Mouse (Mus musculus): Measurements from ENCODE around the gene Ncor2. TPM values are rescaled to one million over a fixed set of nuclear protein-coding genes. Genes with fewer than 3 reads are reported as not detected.

The Ncor2 gene
- total and polyA plus RNA-seq, 3 experiments = 5.0 to 46.8 TPM; not detected in 1

- Histone ChIP-seq H3K9ac (ENCODE audit: control insufficient read depth, low read depth, low read length, poor library complexity, severe bottlenecking) (no peak overlapping the region), H3K27ac (ENCODE audit: control insufficient read depth, low read depth, low read length) (peak overlapping the region; percentile 85), H3K27me3 (ENCODE audit: control insufficient read depth in 1 of 2, insufficient read depth in 2 of 2, low read length in 2 of 2) (no peaks in the 10 kb centered on the region), H3K9me3 (replicated peaks; ENCODE audit: insufficient read depth, low read length) (no peaks in the 10 kb centered on the region), H3K36me3 (ENCODE audit: control insufficient read depth in 1 of 2, insufficient read depth in 2 of 2, low read length in 2 of 2) (peaks cover 0 to 12% of the 10 kb centered on the region in 2 experiments; a peak in 2 of 4 replicates), H3K4me3 (ENCODE audit: control insufficient read depth in 1 of 2, insufficient read depth in 1 of 2, low read depth in 2 of 2, low read length in 2 of 2) (no peak overlapping the region), H3K4me1 (ENCODE audit: control insufficient read depth in 1 of 2, insufficient read depth in 2 of 2, low read length in 2 of 2) (peaks cover 0 to 32% of the 10 kb centered on the region in 2 experiments; a peak in 3 of 4 replicates), H3K79me2 (ENCODE audit: control insufficient read depth, insufficient read depth, low read length, poor library complexity) (peaks cover 35% of the 10 kb centered on the region)
- no peak for DNase-seq (ENCODE audit: low read depth, low spot score)
- TF ChIP-seq ZKSCAN1 (IDR thresholded peaks at IDR 0.05; ENCODE audit: low read depth, low read length) = no peak
- TF ChIP-seq E2F4 (IDR thresholded peaks at IDR 0.05; ENCODE audit: borderline replicate concordance, low read depth, low read length) = no peak
- TF ChIP-seq ZNF384 (IDR thresholded peaks at IDR 0.05; ENCODE audit: low read depth, low read length) = no peak
- no peak for TF ChIP-seq MYC (IDR thresholded peaks at IDR 0.05; ENCODE audit: low read depth, low read length)
- no peak for TF ChIP-seq USF1 (IDR thresholded peaks at IDR 0.05; ENCODE audit: low read depth, low read length)
- TF ChIP-seq CTCF (IDR thresholded peaks at IDR 0.05 in 2 of 3, conservative IDR thresholded peaks at IDR 0.05 in 1 of 3; ENCODE audit: control insufficient read depth in 1 of 3, insufficient read depth in 1 of 3, low read depth in 2 of 3, low read length in 3 of 3, poor library complexity in 1 of 3, severe bottlenecking in 1 of 3) = no peak
Observed at GRCm38 (mm10) chr5:125141916-125142315, 37.1 kb downstream of the Ncor2 start.

GRCm38 (mm10) chr5:125141525-125141880 is 37.5 kb downstream of the Ncor2 start:
- Histone ChIP-seq H3K9me3 (replicated peaks; ENCODE audit: insufficient read depth, low read length) (no peaks in the 10 kb centered on the region), H3K9ac (ENCODE audit: control insufficient read depth, low read depth, low read length, poor library complexity, severe bottlenecking) (peak overlapping the region; percentile 39; the same call in 1 of the 2 replicates), H3K79me2 (ENCODE audit: control insufficient read depth, insufficient read depth, low read length, poor library complexity) (peaks cover 38% of the 10 kb centered on the region), H3K27me3 (ENCODE audit: control insufficient read depth in 1 of 2, insufficient read depth in 2 of 2, low read length in 2 of 2) (no peaks in the 10 kb centered on the region), H3K4me3 (ENCODE audit: control insufficient read depth in 1 of 2, insufficient read depth in 1 of 2, low read depth in 2 of 2, low read length in 2 of 2) (peak overlapping the region in 1 of 2 experiments; percentile 14; a peak in 1 of 4 replicates), H3K4me1 (ENCODE audit: control insufficient read depth in 1 of 2, insufficient read depth in 2 of 2, low read length in 2 of 2) (peaks cover 0 to 32% of the 10 kb centered on the region in 2 experiments; a peak in 3 of 4 replicates), H3K36me3 (ENCODE audit: control insufficient read depth in 1 of 2, insufficient read depth in 2 of 2, low read length in 2 of 2) (peaks cover 0 to 12% of the 10 kb centered on the region in 2 experiments; a peak in 2 of 4 replicates), H3K27ac (ENCODE audit: control insufficient read depth, low read depth, low read length) (peak overlapping the region; percentile 85)
- no peak for TF ChIP-seq CHD2 (IDR thresholded peaks at IDR 0.05; ENCODE audit: low read length)
- no peak for TF ChIP-seq RAD21 (IDR thresholded peaks at IDR 0.05; ENCODE audit: low read depth, low read length)
- TF ChIP-seq EP300 (IDR thresholded peaks at IDR 0.05; ENCODE audit: low read depth in 1 of 2, low read length in 2 of 2) = no peak
- TF ChIP-seq GATA1 (IDR thresholded peaks at IDR 0.05; ENCODE audit: low read depth, low read length) = no peak
- no peak for TF ChIP-seq CHD1 (IDR thresholded peaks at IDR 0.05; ENCODE audit: low read depth, low read length)
- no peak for TF ChIP-seq USF1 (IDR thresholded peaks at IDR 0.05; ENCODE audit: low read depth, low read length)
- DNase-seq (ENCODE audit: low read depth, low spot score) = peak; percentile 58

GRCm38 (mm10) chr5:125140832-125141524 is 38.0 kb downstream of the Ncor2 start:
- peak; percentile 95 for DNase-seq (ENCODE audit: low read depth, low spot score)
- Histone ChIP-seq H3K27me3 (ENCODE audit: control insufficient read depth in 1 of 2, insufficient read depth in 2 of 2, low read length in 2 of 2) (no peaks in the 10 kb centered on the region), H3K36me3 (ENCODE audit: control insufficient read depth in 1 of 2, insufficient read depth in 2 of 2, low read length in 2 of 2) (peaks cover 0 to 12% of the 10 kb centered on the region in 2 experiments; a peak in 2 of 4 replicates), H3K79me2 (ENCODE audit: control insufficient read depth, insufficient read depth, low read length, poor library complexity) (peaks cover 40% of the 10 kb centered on the region), H3K9me3 (replicated peaks; ENCODE audit: insufficient read depth, low read length) (no peaks in the 10 kb centered on the region), H3K4me1 (ENCODE audit: control insufficient read depth in 1 of 2, insufficient read depth in 2 of 2, low read length in 2 of 2) (peaks cover 0 to 32% of the 10 kb centered on the region in 2 experiments; a peak in 3 of 4 replicates), H3K4me3 (ENCODE audit: control insufficient read depth in 1 of 2, insufficient read depth in 1 of 2, low read depth in 2 of 2, low read length in 2 of 2) (peak overlapping the region; percentile 57 to 64), H3K27ac (ENCODE audit: control insufficient read depth, low read depth, low read length) (peak overlapping the region; percentile 85), H3K9ac (ENCODE audit: control insufficient read depth, low read depth, low read length, poor library complexity, severe bottlenecking) (peak overlapping the region; percentile 61)
- TF ChIP-seq MAFK (IDR thresholded peaks at IDR 0.05; ENCODE audit: borderline replicate concordance, low read depth, low read length) (no peak), CHD1 (IDR thresholded peaks at IDR 0.05; ENCODE audit: low read depth, low read length) (no peak), NRF1 (IDR thresholded peaks at IDR 0.05; ENCODE audit: insufficient read depth, low read depth, low read length, poor library complexity, severe bottlenecking) (no peak), MAZ (IDR thresholded peaks at IDR 0.05; ENCODE audit: low read depth, low read length) (no peak), E2F4 (IDR thresholded peaks at IDR 0.05; ENCODE audit: borderline replicate concordance, low read depth, low read length) (no peak), ZNF384 (IDR thresholded peaks at IDR 0.05; ENCODE audit: low read depth, low read length) (no peak), JUND (IDR thresholded peaks at IDR 0.05; ENCODE audit: low read depth, low read length) (no peak), CTCF (IDR thresholded peaks at IDR 0.05 in 2 of 3, conservative IDR thresholded peaks at IDR 0.05 in 1 of 3; ENCODE audit: control insufficient read depth in 1 of 3, insufficient read depth in 1 of 3, low read depth in 2 of 3, low read length in 3 of 3, poor library complexity in 1 of 3, severe bottlenecking in 1 of 3) (no peak), POLR2A (IDR thresholded peaks at IDR 0.05; ENCODE audit: control insufficient read depth in 1 of 2, insufficient read depth in 1 of 2, low read depth in 1 of 2, low read length in 2 of 2, poor library complexity in 1 of 2) (no peak; a peak in 1 of 4 replicates), KAT2A (conservative IDR thresholded peaks at IDR 0.05; ENCODE audit: low read depth, low read length) (no peak), CHD2 (IDR thresholded peaks at IDR 0.05; ENCODE audit: low read length) (peak; percentile 86), MXI1 (IDR thresholded peaks at IDR 0.05; ENCODE audit: low read depth, low read length) (peak; percentile 49), GATA1 (IDR thresholded peaks at IDR 0.05; ENCODE audit: low read depth, low read length) (no peak), ZC3H11A (IDR thresholded peaks at IDR 0.05; ENCODE audit: low read depth, low read length) (no peak), UBTF (IDR thresholded peaks at IDR 0.05; ENCODE audit: borderline replicate concordance, insufficient read depth, low read depth, low read length) (no peak), ELF1 (IDR thresholded peaks at IDR 0.05; ENCODE audit: low read depth, low read length) (no peak; the same call in 1 of the 2 replicates), BHLHE40 (IDR thresholded peaks at IDR 0.05; ENCODE audit: borderline replicate concordance, low read depth, low read length) (no peak), ZKSCAN1 (IDR thresholded peaks at IDR 0.05; ENCODE audit: low read depth, low read length) (no peak)
